Mouse (Mus musculus) olfactory bulb, adult 2 months (tissue): Measurements from ENCODE around the gene Fam216a.

Source experiments
- CTCF ChIP-seq: fragments of 200-500 bp; IDR thresholded peaks from 2 replicates; pipeline ENCODE4 v1.5.1; 2012; ENCODE audit warnings: low read depth, mild to moderate bottlenecking, low read length, moderate library complexity; ENCODE audit not compliant: insufficient read depth
- POLR2A ChIP-seq: fragments of 200-500 bp; IDR thresholded peaks from 2 replicates; pipeline ENCODE4 v1.6.1; 2012; ENCODE audit warnings: mild to moderate bottlenecking, low read depth, low read length, moderate library complexity; ENCODE audit not compliant: insufficient read depth

GRCm38 (mm10) chr5:122405537-122405936, 33.4 kb upstream of the Fam216a start:
- TF ChIP-seq CTCF (no peak), POLR2A (no peak)
